Comparison of ENCODE assay signal across 11 mouse cellular contexts in genomic region chr6:83411635-83412361, GRCm38 (mm10). TPM values are rescaled to one million over a fixed set of nuclear protein-coding genes. Genes with fewer than 3 reads are reported as not detected.
DNase-seq lines count a peak whose midpoint lies in the region; ATAC-seq and TF ChIP-seq lines count a peak whose summit lies in the region.
"Had no signal": no experiment of that assay in that cellular context is flagged by ENCODE, and none has a peak within 500 bp of the region (broad histone marks: within the 10 kb centered on the region; RNA-seq: fewer than 3 reads in every experiment).

No protein-coding gene starts in this region.

- H3K4me2 ChIP-seq in forebrain, embryonic 15.5 days (replicated peaks): no peak overlapping the region
- H3K4me2 ChIP-seq: lung, embryonic 15.5 days had no signal

- H3K27ac ChIP-seq in layer of hippocampus, adult 2 months: peak overlapping the region; percentile 75
- H3K27ac ChIP-seq in forebrain, embryonic 15.5 days (replicated peaks): peak overlapping the region; percentile 35; the same call in 1 of the 2 replicates

- no peaks in the 10 kb centered on the region for H3K9me3 ChIP-seq in forebrain, embryonic 15.5 days
- H3K9me3 ChIP-seq: lung, embryonic 15.5 days had no signal

- peaks cover 62% of the 10 kb centered on the region for H3K4me1 ChIP-seq in forebrain, embryonic 15.5 days

- H3K4me3 ChIP-seq in layer of hippocampus, adult 2 months: no peak overlapping the region
- no peak overlapping the region for H3K4me3 ChIP-seq in forebrain, embryonic 15.5 days
- H3K4me3 ChIP-seq: lung, embryonic 15.5 days had no signal

- no peaks in the 10 kb centered on the region for H3K36me3 ChIP-seq in forebrain, embryonic 15.5 days

- H3K27me3 ChIP-seq in forebrain, embryonic 15.5 days: no peaks in the 10 kb centered on the region
- H3K27me3 ChIP-seq: lung, embryonic 15.5 days had no signal

- no peak for DNase-seq in layer of hippocampus, adult 2 months (ENCODE audit: low spot score in 2 of 2)
- DNase-seq in layer of hippocampus, adult 8-10 months (ENCODE audit: low spot score in 2 of 2): no peak
- no peak for DNase-seq in kidney, adult 18-20 months
- DNase-seq in retina, postnatal 1 day: no peak
- DNase-seq in kidney, postnatal 25 days: no peak
- DNase-seq: embryo, embryonic 11 days; kidney, adult 2 months had no signal

- no peak overlapping the region for H3K9ac ChIP-seq in forebrain, embryonic 15.5 days (replicated peaks)
- H3K9ac ChIP-seq: lung, embryonic 15.5 days had no signal

- TF ChIP-seq CTCF in layer of hippocampus, adult 2 months (conservative IDR thresholded peaks at IDR 0.05): no peak

- WGBS in forebrain, embryonic 15.5 days: 86% methylated on average over 9 of the region's 9 CpGs

- ATAC-seq in CD4-positive, CD25-positive, alpha-beta regulatory T cell, adult 4 months: peak; percentile 34
- no peak for ATAC-seq in forebrain, embryonic 15.5 days (replicated peaks)
- ATAC-seq in megakaryocyte-erythroid progenitor cell, adult 5-6 weeks (replicated peaks; ENCODE audit: low FRiP score, low TSS enrichment, poor library complexity, severe bottlenecking): 0 out of 2 replicates have a peak, but pooled peaks have one; percentile 34

RNA-seq across cellular contexts. Expression of gene Tet3, which starts 47.1 kb away (rescaled TPM):
- total RNA-seq in layer of hippocampus, adult 2 months (2021): 10 to 100 TPM; 61.0 to 65.9 TPM
- 10 to 100 TPM; 53.5 to 65.9 (median 58.5) TPM for total RNA-seq in layer of hippocampus, adult 8-10 months (2022)
- polyA plus RNA-seq in CD4-positive, CD25-positive, alpha-beta regulatory T cell, adult 4 months (2017; shearing (Covaris generic)): 10 to 100 TPM; 18.5 to 20.8 TPM
- polyA plus RNA-seq in forebrain, embryonic 15.5 days (2015; fragmentation: Nextera tagmentation; extraction: Ambion mirVana): 71.3 and 73.7 TPM in 2 replicates
- total RNA-seq in megakaryocyte-erythroid progenitor cell, adult 5-6 weeks (2014; fragmentation: Nextera tagmentation): 46.9 and 55.9 TPM in 2 replicates
- 12.6 and 13.5 TPM in 2 replicates for total RNA-seq in megakaryocyte-erythroid progenitor cell, adult 5-6 weeks (2017)
